Mouse (Mus musculus) ES-E14 (cell line): ENCODE measurements around the gene Serinc2. TPM values are rescaled to one million over a fixed set of nuclear protein-coding genes. Genes with fewer than 3 reads are reported as not detected.

Source experiments
- DNase-seq: peaks from one replicate; pipeline ENCODE4 v3.0.0-alpha.2; 2013; ENCODE audit warnings: low read depth, low spot score
- H3K27ac ChIP-seq: 2 replicates; pipeline ENCODE4 v1.5.1; 2012; ENCODE audit warnings: low read depth, mild to moderate bottlenecking, low read length, moderate library complexity, mixed read lengths; ENCODE audit not compliant: poor library complexity, insufficient read depth, severe bottlenecking
- H3K36me3 ChIP-seq: 2 replicates; pipeline ENCODE4 v1.6.1; 2012; ENCODE audit warnings: mild to moderate bottlenecking, low read length, moderate library complexity, mixed read lengths; ENCODE audit not compliant: control insufficient read depth, poor library complexity, insufficient read depth, severe bottlenecking
- H3K4me1 ChIP-seq, 2 experiments: fragments of 150-350 bp in 1 of 2; sonication (generic) in 1 of 2; 2 replicates each; pipeline ENCODE4 v1.6.1; 2012; ENCODE audit warnings: low read length in 2 of 2, mild to moderate bottlenecking in 1 of 2, mixed read lengths in 1 of 2; ENCODE audit not compliant: control insufficient read depth in 2 of 2, insufficient read depth in 2 of 2, poor library complexity in 1 of 2
- H3K4me3 ChIP-seq, 2 experiments: fragments of 150-350 bp in 1 of 2; sonication (generic) in 1 of 2; 2 replicates each; pipeline ENCODE4 v1.5.1; 2012; ENCODE audit warnings: low read length in 2 of 2, low read depth in 1 of 2, mild to moderate bottlenecking in 1 of 2, mixed read lengths in 1 of 2; ENCODE audit not compliant: insufficient read depth in 1 of 2, poor library complexity in 1 of 2, severe bottlenecking in 1 of 2
- H3K9ac ChIP-seq: 2 replicates; pipeline ENCODE4 v1.6.1; 2012; ENCODE audit warnings: low read depth, mild to moderate bottlenecking, low read length, mixed read lengths; ENCODE audit not compliant: poor library complexity, insufficient read depth, severe bottlenecking
- H3K9me3 ChIP-seq: fragments of 150-350 bp; sonication (generic); 2 replicates; pipeline ENCODE4 v1.6.1; 2012; ENCODE audit warnings: low read depth, mild to moderate bottlenecking, low read length; ENCODE audit not compliant: control insufficient read depth, insufficient read depth
- CHD2 ChIP-seq: IDR thresholded peaks from 2 replicates; pipeline ENCODE4 v1.6.1; 2014; ENCODE audit warnings: mild to moderate bottlenecking, low read depth, low read length, inconsistent platforms
- HCFC1 ChIP-seq: IDR thresholded peaks from 2 replicates; pipeline ENCODE4 v1.6.1; 2012; ENCODE audit warnings: low read length, inconsistent platforms, borderline replicate concordance; ENCODE audit not compliant: insufficient read depth
- MAFK ChIP-seq: IDR thresholded peaks from 2 replicates; pipeline ENCODE4 v1.6.1; 2014; ENCODE audit warnings: mild to moderate bottlenecking, low read depth, low read length, inconsistent platforms; ENCODE audit not compliant: insufficient read depth
- ZC3H11A ChIP-seq: IDR thresholded peaks from 2 replicates; pipeline ENCODE4 v1.6.1; 2012; ENCODE audit warnings: low read depth, mild to moderate bottlenecking, inconsistent platforms, low read length, borderline replicate concordance
- ZNF384 ChIP-seq: IDR thresholded peaks from 2 replicates; pipeline ENCODE4 v1.6.1; 2012; ENCODE audit warnings: low read depth, low read length, inconsistent platforms
- in situ Hi-C, 2 experiments: fragments of 600-800 bp; cut with MboI; formaldehyde crosslinking; loops; one replicate each; pipeline ENCODE4 v1.15.1; 2025; ENCODE audit warnings: low sequenced_read_pairs in 2 of 2, inconsistent platforms in 1 of 2; ENCODE audit not compliant: unreplicated experiment in 2 of 2
- total RNA-seq: library from RNA; depleted of rRNA; stranded (reverse); fragments of 300-350 nt; gene quantifications from 2 replicates; pipeline ENCODE4 v1.2.3, GENCODE M21; 2012

Gene Serinc2
- total RNA-seq, 1 experiment, result 4.6 TPM

GRCm38 (mm10) chr4:130322567-130322966 lies 43.6 kb upstream of the Serinc2 start:
- Histone ChIP-seq H3K4me3 (no peak overlapping the region), H3K27ac (no peak overlapping the region), H3K9ac (no peak overlapping the region), H3K36me3 (peaks cover 4% of the 10 kb centered on the region), H3K9me3 (no peaks in the 10 kb centered on the region), H3K4me1 (peaks cover 0 to 8% of the 10 kb centered on the region in 2 experiments; a peak in 1 of 4 replicates)
- no peak for DNase-seq
- TF ChIP-seq ZNF384 (no peak), CHD2 (no peak), HCFC1 (no peak), ZC3H11A (no peak), MAFK (no peak)
- in situ Hi-C loops, result no loop called here

- Histone ChIP-seq H3K9me3 (no peaks in the 10 kb centered on the region), H3K36me3 (peaks cover 4% of the 10 kb centered on the region), H3K4me3 (no peak overlapping the region), H3K4me1 (peaks cover 4 to 10% of the 10 kb centered on the region in 2 experiments), H3K27ac (no peak overlapping the region; the same call in 1 of the 2 replicates), H3K9ac (no peak overlapping the region)
- DNase-seq, result no peak
- in situ Hi-C loops, result no loop called here
- TF ChIP-seq CHD2 (no peak), ZNF384 (no peak), ZC3H11A (no peak), HCFC1 (no peak), MAFK (no peak)
Observed at GRCm38 (mm10) chr4:130321640-130322039, 42.6 kb upstream of the Serinc2 start.

GRCm38 (mm10) chr4:130319564-130319963 lies 40.6 kb upstream of the Serinc2 start:
- peaks cover 6 to 17% of the 10 kb centered on the region in 2 experiments for H3K4me1 ChIP-seq
- TF ChIP-seq CHD2, result no peak
- TF ChIP-seq ZNF384, result no peak
- no peak for TF ChIP-seq ZC3H11A
- no peak for TF ChIP-seq HCFC1
- TF ChIP-seq MAFK, result no peak
- H3K9ac ChIP-seq, result no peak overlapping the region
- in situ Hi-C loops, result no loop called here
- H3K36me3 ChIP-seq, result peaks cover 14% of the 10 kb centered on the region
- no peak overlapping the region for H3K27ac ChIP-seq
- DNase-seq, result no peak
- H3K4me3 ChIP-seq, result no peak overlapping the region
- H3K9me3 ChIP-seq, result no peaks in the 10 kb centered on the region

GRCm38 (mm10) chr4:130318122-130318521 lies 39.1 kb upstream of the Serinc2 start:
- Histone ChIP-seq H3K27ac (no peak overlapping the region), H3K9ac (no peak overlapping the region), H3K36me3 (peaks cover 28% of the 10 kb centered on the region), H3K9me3 (no peaks in the 10 kb centered on the region), H3K4me3 (no peak overlapping the region), H3K4me1 (peaks cover 6 to 17% of the 10 kb centered on the region in 2 experiments)
- TF ChIP-seq ZC3H11A (no peak), ZNF384 (no peak), HCFC1 (no peak), CHD2 (no peak)
- in situ Hi-C loops, result no loop called here
- DNase-seq, result no peak

GRCm38 (mm10) chr4:130316691-130317090 lies 37.7 kb upstream of the Serinc2 start:
- H3K9ac ChIP-seq, result no peak overlapping the region
- in situ Hi-C loops, result no loop called here
- TF ChIP-seq HCFC1, result no peak
- no peak for TF ChIP-seq CHD2
- no peak overlapping the region for H3K27ac ChIP-seq
- H3K36me3 ChIP-seq, result peaks cover 40% of the 10 kb centered on the region
- peaks cover 6 to 17% of the 10 kb centered on the region in 2 experiments for H3K4me1 ChIP-seq
- no peaks in the 10 kb centered on the region for H3K9me3 ChIP-seq
- no peak for DNase-seq
- no peak overlapping the region for H3K4me3 ChIP-seq
